Mouse (Mus musculus): ENCODE data around the gene Cyp4a31. TPM values are rescaled to one million over a fixed set of nuclear protein-coding genes. Genes with fewer than 3 reads are reported as not detected.

Cyp4a31 gene
- 0.17 TPM in 1 of 2 replicates, not detected in the other for polyA plus RNA-seq (2015; fragmentation: Nextera tagmentation; extraction: Ambion mirVana)

GRCm38 (mm10) chr4:115563401-115563800, at the start of gene Cyp4a31:
Cyp4a31 (plus strand) TSS chr4:115563649.

GRCm38 (mm10) chr4:115518000-115518399, 45.4 kb upstream of the Cyp4a31 start, which contains the start of gene Cyp4a10:
Cyp4a10 (plus strand) TSS chr4:115518264.

DNA sequence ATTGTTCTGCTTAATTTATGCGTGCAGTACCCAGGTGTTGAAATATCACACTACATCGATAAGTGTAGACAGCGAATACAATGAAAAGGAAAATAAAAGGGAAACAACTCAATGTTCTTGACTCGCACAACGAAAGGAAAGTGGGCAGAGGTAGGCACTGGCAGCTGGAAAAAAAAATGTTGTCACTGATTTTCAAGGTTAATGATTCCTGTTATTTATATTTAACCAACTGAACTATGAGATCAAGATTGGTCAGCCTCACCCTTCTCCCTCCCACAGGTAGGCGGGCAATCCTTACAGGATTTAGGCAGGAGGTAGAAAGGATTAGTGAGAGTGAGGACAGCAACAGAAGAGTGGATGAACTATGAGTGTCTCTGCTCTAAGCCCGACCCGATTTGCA, 37.2 kb downstream of the Cyp4a31 start, which contains the start of gene Cyp4a32:
Cyp4a32 (plus strand) TSS at position 359 of the 400 bp plus-strand sequence.

Other genes with a start within 250 kb of the Cyp4a31 start
- gene Cyp4a12b, start 152.0 kb upstream of the Cyp4a31 start, polyA plus RNA-seq (2015; fragmentation: Nextera tagmentation; extraction: Ambion mirVana) = not detected in 2 replicates
- gene Cyp4a30b, start 111.0 kb upstream of the Cyp4a31 start, polyA plus RNA-seq (2015; fragmentation: Nextera tagmentation; extraction: Ambion mirVana) = not detected in 2 replicates
- gene Cyp4a14, start 67.5 kb upstream of the Cyp4a31 start, polyA plus RNA-seq (2015; fragmentation: Nextera tagmentation; extraction: Ambion mirVana) = 0.08 and 0.87 TPM in 2 replicates
- gene Cyp4a10, start 45.4 kb upstream of the Cyp4a31 start, polyA plus RNA-seq (2015; fragmentation: Nextera tagmentation; extraction: Ambion mirVana) = 0.10 and 0.28 TPM in 2 replicates
- not detected in 2 replicates for gene Cyp4a32, start 37.3 kb downstream of the Cyp4a31 start, polyA plus RNA-seq (2015; fragmentation: Nextera tagmentation; extraction: Ambion mirVana)
- gene Cyp4b1, start 84.1 kb downstream of the Cyp4a31 start, polyA plus RNA-seq (2015; fragmentation: Nextera tagmentation; extraction: Ambion mirVana) = 2.2 and 2.5 TPM in 2 replicates
- gene Efcab14, start 174.1 kb downstream of the Cyp4a31 start, polyA plus RNA-seq (2015; fragmentation: Nextera tagmentation; extraction: Ambion mirVana) = 16.0 and 21.4 TPM in 2 replicates
- gene Tex38, start 217.4 kb downstream of the Cyp4a31 start, polyA plus RNA-seq (2015; fragmentation: Nextera tagmentation; extraction: Ambion mirVana) = 0.28 TPM in 1 of 2 replicates, not detected in the other
- 23.7 and 26.4 TPM in 2 replicates for gene Atpaf1, start 221.2 kb downstream of the Cyp4a31 start, polyA plus RNA-seq (2015; fragmentation: Nextera tagmentation; extraction: Ambion mirVana)

Measured in urinary bladder, postnatal 0 days (tissue).